Mouse (Mus musculus) cortical plate, adult 2 months (tissue): ENCODE data around the gene Gm44511.

ENCODE experiments used
- CTCF ChIP-seq: fragments of 200-500 bp; IDR thresholded peaks from 2 replicates; pipeline ENCODE4 v1.5.1; 2011; ENCODE audit warnings: mild to moderate bottlenecking, control low read depth, low read length; ENCODE audit not compliant: insufficient read depth; ENCODE audit errors: extremely low read depth
- POLR2A ChIP-seq: fragments of 200-500 bp; IDR thresholded peaks from 2 replicates; pipeline ENCODE4 v1.6.1; 2011; ENCODE audit warnings: mild to moderate bottlenecking, low read length, control low read depth; ENCODE audit not compliant: insufficient read depth; ENCODE audit errors: extremely low read depth

DNA sequence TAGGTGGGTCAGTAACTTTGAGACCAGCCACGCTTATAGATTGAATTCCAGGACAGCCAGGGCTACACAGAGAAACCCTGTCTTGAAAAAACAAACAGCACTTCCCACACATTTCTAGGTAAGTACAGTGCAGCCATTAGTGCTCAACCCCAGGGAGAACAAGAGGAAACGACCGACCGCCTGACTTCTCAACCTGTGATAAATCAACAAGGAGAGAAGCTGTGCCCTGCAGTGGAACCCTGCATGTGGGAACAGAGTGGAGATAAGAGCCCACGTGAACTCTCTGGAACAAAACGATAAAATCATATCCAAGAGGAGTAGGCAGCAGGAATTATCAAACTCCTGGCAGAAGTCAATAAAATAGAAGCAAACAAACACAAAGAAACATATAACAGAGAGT, 32.4 kb downstream of the Gm44511 start:
- TF ChIP-seq POLR2A (no peak), CTCF (no peak)
